Mouse (Mus musculus) thymus, adult 18-20 months (tissue): ENCODE data around the gene Cel.
"Not testable (repeated sequence)": the region's sequence is repeated elsewhere in the genome, so short reads cannot be mapped to it uniquely, and the experiment has no call there.

ENCODE experiments used
- DNase-seq, 2 experiments: peaks; one replicate each; pipeline ENCODE4 v3.0.0; 2022; ENCODE audit warnings: mixed read lengths in 2 of 2

Gene Cel

GRCm38 (mm10) chr2:28517206-28517909 lies 45.8 kb downstream of the Cel start:
- peak in 1 of 2 experiments; percentile 54 for DNase-seq

GRCm38 (mm10) chr2:28514489-28514888 lies 48.7 kb downstream of the Cel start:
- peak in 1 of 2 experiments; percentile 64 for DNase-seq

- DNase-seq: peak in 1 of 2 experiments; percentile 32
Observed at GRCm38 (mm10) chr2:28513431-28514370, 49.5 kb downstream of the Cel start.

DNA sequence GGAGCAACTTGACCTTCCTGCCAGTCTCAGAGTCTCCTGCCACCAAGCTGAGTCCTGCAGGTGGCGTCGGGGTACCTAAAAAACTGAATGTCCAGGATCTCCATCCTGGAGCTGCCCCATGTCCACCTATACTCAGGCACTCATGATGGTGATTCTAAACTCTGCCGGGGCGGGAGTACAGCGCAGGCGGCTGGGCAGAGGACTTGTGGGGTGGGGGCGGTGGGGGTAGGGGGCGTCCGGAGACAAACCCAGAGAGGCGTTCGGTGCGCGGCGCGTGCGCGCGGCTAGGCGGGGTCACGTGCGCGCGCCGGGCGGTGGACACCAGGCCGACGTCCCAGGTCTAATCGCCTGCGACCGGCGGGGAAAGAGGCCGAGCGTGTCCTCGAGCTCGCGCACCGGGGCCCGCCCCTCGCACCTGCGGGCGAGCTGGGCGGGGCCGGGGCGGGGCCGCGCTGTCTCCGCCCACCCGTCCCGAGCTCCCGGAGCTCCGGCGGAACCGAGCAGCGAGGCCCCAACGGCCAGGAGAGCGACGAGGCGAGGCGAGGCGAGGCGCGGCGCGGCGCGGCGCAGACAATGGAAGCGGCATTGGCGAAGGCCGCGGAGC lies 50.3 kb downstream of the Cel start, which contains the start of gene Ralgds:
Ralgds (plus strand) TSS at position 328 of the 604 bp plus-strand sequence.
- DNase-seq: peak in 1 of 2 experiments; percentile 37

GRCm38 (mm10) chr2:28511600-28511999 lies 51.6 kb downstream of the Cel start:
- not testable (repeated sequence) for DNase-seq

DNA sequence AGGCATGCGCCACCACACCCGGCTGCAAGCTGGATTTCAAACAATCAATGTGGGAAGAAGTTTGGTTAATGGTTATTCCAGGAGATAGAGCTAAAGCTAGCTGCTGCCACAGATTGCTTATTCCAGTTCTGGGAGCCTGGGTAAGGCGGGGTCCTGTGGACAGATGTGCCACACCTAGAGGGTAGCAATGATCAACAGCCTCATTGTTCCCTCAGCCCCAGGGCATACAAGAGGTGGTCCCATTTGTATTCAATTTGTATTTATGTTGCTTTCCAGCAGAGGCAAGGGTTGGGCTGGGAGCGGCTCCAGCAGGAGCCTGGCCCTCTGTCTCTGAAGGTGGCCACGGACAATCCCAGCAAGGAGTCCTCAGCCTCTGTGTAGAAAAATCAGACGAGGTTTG lies 56.9 kb downstream of the Cel start:
- DNase-seq: no peak

- no peak for DNase-seq
Observed at GRCm38 (mm10) chr2:28505795-28506194, 57.4 kb downstream of the Cel start, which contains the start of gene Gm10134. Gm10134 (plus strand) TSS chr2:28506095.
